Mouse (Mus musculus): Measurements from ENCODE around the gene Gm45902. TPM values are rescaled to one million over a fixed set of nuclear protein-coding genes. Genes with fewer than 3 reads are reported as not detected.

Gene Gm45902
- polyA plus RNA-seq, 1 experiment from 2014 or later = 8.8 TPM

Other genes starting within 250 kb of the Gm45902 start
- gene Nmt2, start 228.6 kb downstream of the Gm45902 start, polyA plus RNA-seq (2014; fragmentation: Nextera tagmentation; extraction: Ambion mirVana) = 98.2 and 103 TPM in 2 replicates
- 13.2 and 15.4 TPM in 2 replicates for gene Rpp38, start 180.1 kb downstream of the Gm45902 start, polyA plus RNA-seq (2014; fragmentation: Nextera tagmentation; extraction: Ambion mirVana)
- 3.4 and 4.2 TPM in 2 replicates for gene Acbd7, start 176.6 kb downstream of the Gm45902 start, polyA plus RNA-seq (2014; fragmentation: Nextera tagmentation; extraction: Ambion mirVana)
- gene Olah, start 115.6 kb downstream of the Gm45902 start, polyA plus RNA-seq (2014; fragmentation: Nextera tagmentation; extraction: Ambion mirVana) = not detected in 2 replicates
- 6.5 and 8.4 TPM in 2 replicates for gene Meig1, start 90.1 kb downstream of the Gm45902 start, polyA plus RNA-seq (2014; fragmentation: Nextera tagmentation; extraction: Ambion mirVana)
- 7.4 and 9.4 TPM in 2 replicates for gene Dclre1c, start 88.7 kb downstream of the Gm45902 start, polyA plus RNA-seq (2014; fragmentation: Nextera tagmentation; extraction: Ambion mirVana)
- 10.0 and 11.1 TPM in 2 replicates for gene Suv39h2, start 37.8 kb downstream of the Gm45902 start, polyA plus RNA-seq (2014; fragmentation: Nextera tagmentation; extraction: Ambion mirVana)
- 66.4 and 67.7 TPM in 2 replicates for gene Hspa14, start within 50 bp of the Gm45902 start, polyA plus RNA-seq (2014; fragmentation: Nextera tagmentation; extraction: Ambion mirVana)
- 0.10 and 0.24 TPM in 2 replicates for gene Cdnf, start 240 bp upstream of the Gm45902 start, polyA plus RNA-seq (2014; fragmentation: Nextera tagmentation; extraction: Ambion mirVana)
- 38.7 and 39.9 TPM in 2 replicates for gene Fam107b, start 57.7 kb upstream of the Gm45902 start, polyA plus RNA-seq (2014; fragmentation: Nextera tagmentation; extraction: Ambion mirVana)